Mouse (Mus musculus) cerebellum, adult 2 months (tissue): ENCODE data around the gene Ogg1.

Experiments
- CTCF ChIP-seq: fragments of 200-500 bp; IDR thresholded peaks from 2 replicates; pipeline ENCODE4 v1.5.1; 2011; ENCODE audit warnings: low read depth, mild to moderate bottlenecking, control low read depth, low read length, moderate library complexity, borderline replicate concordance; ENCODE audit not compliant: insufficient read depth
- POLR2A ChIP-seq: fragments of 200-500 bp; IDR thresholded peaks from 2 replicates; pipeline ENCODE4 v1.6.1; 2011; ENCODE audit warnings: low read length, control low read depth, borderline replicate concordance; ENCODE audit not compliant: insufficient read depth

DNA sequence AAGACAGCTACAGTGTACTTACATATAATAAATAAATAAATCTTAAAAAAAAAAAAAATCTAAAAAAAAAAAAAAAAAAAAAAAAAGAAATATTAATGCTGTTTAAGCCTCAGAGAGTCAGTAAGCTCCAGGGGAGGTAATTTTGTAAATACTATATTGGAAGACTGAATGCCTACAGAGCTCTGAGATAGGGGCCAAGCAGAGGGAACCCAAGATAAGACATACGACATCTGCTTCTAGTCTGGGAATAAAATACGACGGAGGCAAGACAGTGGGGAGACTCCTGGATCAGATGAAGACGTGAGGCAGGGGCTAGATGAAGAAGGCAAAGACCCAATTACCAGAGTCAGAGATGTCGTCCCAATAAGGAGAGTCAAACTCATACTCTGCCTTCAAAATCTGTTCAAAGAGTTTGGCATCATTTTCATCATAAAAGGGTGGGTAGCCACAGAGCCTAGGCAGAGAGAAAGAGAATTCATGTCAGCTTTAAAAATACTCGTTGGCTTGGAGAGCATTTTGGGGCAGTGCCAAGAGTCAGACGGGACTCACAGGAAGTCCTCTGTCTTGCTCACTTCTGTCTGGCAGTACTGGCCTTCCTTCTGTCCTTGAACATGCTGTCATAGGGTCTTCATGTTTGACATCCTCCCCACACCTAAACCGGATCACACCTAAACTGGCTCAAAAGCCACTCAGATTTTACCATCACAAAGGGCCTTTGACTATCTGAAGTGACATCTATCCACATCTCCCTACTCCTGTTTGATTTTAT, 10.3 kb downstream of the Ogg1 start:
- TF ChIP-seq POLR2A = no peak
- TF ChIP-seq CTCF = no peak
